Comparison of ENCODE assay signal across 24 mouse cellular contexts in genomic region chr3:135814665-135815064, GRCm38 (mm10). TPM values are rescaled to one million over a fixed set of nuclear protein-coding genes. Genes with fewer than 3 reads are reported as not detected.
"Had no signal": no experiment of that assay in that cellular context is flagged by ENCODE, and none has a peak within 500 bp of the region (broad histone marks: within the 10 kb centered on the region; RNA-seq: fewer than 3 reads in every experiment).

No protein-coding gene starts in this region.

- H3K36me3 ChIP-seq: kidney, embryonic 15.5 days; limb, embryonic 12.5 days; limb, embryonic 15.5 days; lung, embryonic 15.5 days; midbrain, embryonic 10.5 days; midbrain, embryonic 13.5 days; neural tube, embryonic 13.5 days had no signal

- H3K4me3 ChIP-seq: kidney, embryonic 15.5 days; limb, embryonic 12.5 days; limb, embryonic 15.5 days; lung, embryonic 15.5 days; megakaryocyte, embryonic 14.5 days; midbrain, embryonic 10.5 days; midbrain, embryonic 13.5 days; myocyte; neural tube, embryonic 13.5 days had no signal

- DNase-seq: kidney, adult 11 months; kidney, adult 8-10 months; kidney, postnatal 10 days; kidney, postnatal 36 days; left cerebral cortex, postnatal 4 days; liver, postnatal 0 days; lung, postnatal 10 days; lung, postnatal 36 days; retina, postnatal 1 day; right cerebral cortex, postnatal 25 days; thymus, postnatal 25 days had no signal

- H3K27me3 ChIP-seq: kidney, embryonic 15.5 days; limb, embryonic 12.5 days; limb, embryonic 15.5 days; lung, embryonic 15.5 days; megakaryocyte, embryonic 14.5 days; midbrain, embryonic 13.5 days; neural tube, embryonic 13.5 days had no signal

- H3K4me1 ChIP-seq: kidney, embryonic 15.5 days; limb, embryonic 12.5 days; limb, embryonic 15.5 days; lung, embryonic 15.5 days; megakaryocyte, embryonic 14.5 days; midbrain, embryonic 10.5 days; midbrain, embryonic 13.5 days; neural tube, embryonic 13.5 days had no signal

- H3K27ac ChIP-seq: kidney, embryonic 15.5 days; limb, embryonic 12.5 days; limb, embryonic 15.5 days; liver, embryonic 14.5 days; lung, embryonic 15.5 days; midbrain, embryonic 10.5 days; midbrain, embryonic 13.5 days; neural tube, embryonic 13.5 days had no signal

- H3K9me3 ChIP-seq: kidney, embryonic 15.5 days; limb, embryonic 12.5 days; limb, embryonic 15.5 days; lung, embryonic 15.5 days; midbrain, embryonic 10.5 days; midbrain, embryonic 13.5 days; neural tube, embryonic 13.5 days had no signal

- ATAC-seq: liver, postnatal 0 days; midbrain, embryonic 13.5 days; midbrain, embryonic 16.5 days had no signal

- H3K9ac ChIP-seq: kidney, embryonic 15.5 days; limb, embryonic 12.5 days; limb, embryonic 15.5 days; liver, embryonic 14.5 days; liver, postnatal 0 days; lung, embryonic 15.5 days; midbrain, embryonic 13.5 days; neural tube, embryonic 13.5 days had no signal

- H3K4me2 ChIP-seq: kidney, embryonic 15.5 days; limb, embryonic 12.5 days; limb, embryonic 15.5 days; liver, embryonic 11.5 days; lung, embryonic 15.5 days; midbrain, embryonic 13.5 days; neural tube, embryonic 13.5 days had no signal

RNA-seq across cellular contexts. Expression of gene Slc39a8, which starts 10.4 kb away (rescaled TPM):
- total RNA-seq: monocyte, adult 5-6 weeks had no signal
